Mouse (Mus musculus) heart, adult 2 months (tissue): ENCODE results near the gene Gm13277. TPM values are rescaled to one million over a fixed set of nuclear protein-coding genes. Genes with fewer than 3 reads are reported as not detected.
A peak's percentile ranks its signal among the peaks of the same experiment; 100 is the strongest.
"Not testable (repeated sequence)": the region's sequence is repeated elsewhere in the genome, so short reads cannot be mapped to it uniquely, and the experiment has no call there.

Experiments
- DNase-seq, 2 experiments: peaks; one replicate each; pipeline ENCODE4 v3.0.0; 2021
- H3K27ac ChIP-seq: fragments of 200-600 bp; 2 replicates; pipeline ENCODE4 v1.8.1; 2022
- H3K27me3 ChIP-seq: fragments of 200-500 bp; 2 replicates; pipeline ENCODE4 v1.6.1; 2012; ENCODE audit warnings: mild to moderate bottlenecking, low read length, inconsistent platforms, mixed read lengths; ENCODE audit not compliant: control insufficient read depth, insufficient read depth
- H3K36me3 ChIP-seq: fragments of 200-500 bp; 2 replicates; pipeline ENCODE4 v1.6.1; 2012; ENCODE audit warnings: low read length, inconsistent platforms; ENCODE audit not compliant: control insufficient read depth, insufficient read depth
- H3K4me1 ChIP-seq: fragments of 200-500 bp; 2 replicates; pipeline ENCODE4 v1.6.1; 2011; ENCODE audit warnings: low read length; ENCODE audit not compliant: control insufficient read depth, insufficient read depth
- H3K4me3 ChIP-seq: fragments of 200-600 bp; 2 replicates; pipeline ENCODE4 v1.8.1; 2022
- H3K79me2 ChIP-seq: fragments of 200-500 bp; replicated peaks from 2 replicates; pipeline ENCODE4 v1.6.1; 2012; ENCODE audit warnings: mild to moderate bottlenecking, inconsistent platforms, low read length, moderate library complexity, mixed read lengths; ENCODE audit not compliant: control insufficient read depth, insufficient read depth
- H3K9ac ChIP-seq: fragments of 200-500 bp; 2 replicates; pipeline ENCODE4 v1.6.1; 2012; ENCODE audit warnings: low read depth, mild to moderate bottlenecking, control low read depth, inconsistent platforms, low read length, mixed read lengths
- CTCF ChIP-seq: fragments of 200-600 bp; IDR thresholded peaks from 2 replicates; pipeline ENCODE4 v1.8.1; 2022; ENCODE audit warnings: antibody characterized with exemption, mild to moderate bottlenecking, moderate library complexity
- EP300 ChIP-seq: fragments of 200-500 bp; IDR thresholded peaks from 2 replicates; pipeline ENCODE4 v1.6.1; 2011; ENCODE audit warnings: low read depth, low read length, control low read depth; ENCODE audit not compliant: insufficient read depth
- POLR2A ChIP-seq: fragments of 200-500 bp; IDR thresholded peaks from 2 replicates; pipeline ENCODE4 v1.6.1; 2011; ENCODE audit warnings: mild to moderate bottlenecking, low read depth, low read length, control low read depth; ENCODE audit not compliant: insufficient read depth
- WGBS: fragments of 180-500 bp; shearing (Covaris S2); methylation state at CpG from one replicate; pipeline ENCODE4 v1.1.7; 2018; 5-methylcytosine and 5-hydroxymethylcytosine counted together
- intact Hi-C: fragments of 180-260 bp; cut with DNase I; formaldehyde crosslinking; loops from one replicate; pipeline ENCODE4 v1.15.1; 2025
- polyA plus RNA-seq: library from polyadenylated mRNA; depleted of rRNA; stranded (reverse); fragments of >200 nt; gene quantifications from 2 replicates; pipeline ENCODE4 v1.2.3, GENCODE M21; 2012
- total RNA-seq, 2 experiments: library from RNA; stranded (reverse); gene quantifications; 2 replicates each; pipeline ENCODE4 v1.2.3; 2021

Gm13277 gene
- total and polyA plus RNA-seq, 3 experiments, result not detected

GRCm38 (mm10) chr4:88761776-88762175, 26.7 kb upstream of the Gm13277 start:
- H3K4me3 ChIP-seq, H3K79me2 ChIP-seq, H3K27ac ChIP-seq, H3K4me1 ChIP-seq, H3K9ac ChIP-seq, intact Hi-C loops, H3K36me3 ChIP-seq, H3K27me3 ChIP-seq: not testable (repeated sequence)
- peak; percentile 31; the same call in 1 of the 2 replicates for TF ChIP-seq CTCF
- WGBS, result 67% methylated on average over 6 of the region's 8 CpGs
- DNase-seq, result peak; percentile 60 to 72

- 41% methylated on average over 9 of the region's 9 CpGs for WGBS
Measured at GRCm38 (mm10) chr4:88762341-88762740, 26.1 kb upstream of the Gm13277 start.

GRCm38 (mm10) chr4:88763384-88764018, 24.9 kb upstream of the Gm13277 start:
- H3K36me3 ChIP-seq, H3K4me1 ChIP-seq, H3K79me2 ChIP-seq, intact Hi-C loops, H3K9ac ChIP-seq, H3K27ac ChIP-seq, H3K27me3 ChIP-seq, H3K4me3 ChIP-seq: not testable (repeated sequence)
- peak; percentile 71; the same call in 1 of the 2 replicates for TF ChIP-seq POLR2A
- TF ChIP-seq EP300, result 0 out of 2 replicates have a peak, but pooled peaks have one; percentile 30
- peak; percentile 71 for TF ChIP-seq CTCF
- 4% methylated on average over 40 of the region's 42 CpGs for WGBS
- peak; percentile 72 to 81 for DNase-seq

More at GRCm38 (mm10) chr4:88762341-88762740, 26.1 kb upstream of the Gm13277 start:
- H3K27me3 ChIP-seq, H3K4me1 ChIP-seq, H3K27ac ChIP-seq, intact Hi-C loops, H3K4me3 ChIP-seq, H3K9ac ChIP-seq, H3K79me2 ChIP-seq, H3K36me3 ChIP-seq: not testable (repeated sequence)
- peak in 1 of 2 experiments; percentile 43 for DNase-seq

- H3K4me3 ChIP-seq, intact Hi-C loops, H3K36me3 ChIP-seq, H3K27me3 ChIP-seq, H3K79me2 ChIP-seq, H3K9ac ChIP-seq, DNase-seq, H3K27ac ChIP-seq, H3K4me1 ChIP-seq: not testable (repeated sequence)
- WGBS, result no CpG with 5 or more reads among the region's 32 CpGs
Measured at GRCm38 (mm10) chr4:88773534-88773933, 14.9 kb upstream of the Gm13277 start, which contains the start of gene Gm13290. Gene Gm13290, plus strand, starts transcription at chr4:88773834.

- H3K27ac ChIP-seq, DNase-seq, intact Hi-C loops, H3K27me3 ChIP-seq, H3K4me1 ChIP-seq, H3K79me2 ChIP-seq, H3K36me3 ChIP-seq, H3K4me3 ChIP-seq, H3K9ac ChIP-seq: not testable (repeated sequence)
- no CpG with 5 or more reads among the region's 29 CpGs for WGBS
Measured at GRCm38 (mm10) chr4:88776622-88777021, 11.8 kb upstream of the Gm13277 start, which contains the start of gene Gm13289. Gene Gm13289, plus strand, starts transcription at chr4:88776922.

GRCm38 (mm10) chr4:88779550-88779949, 8.9 kb upstream of the Gm13277 start, which contains the start of gene Gm13272:
Gene Gm13272, plus strand, starts transcription at chr4:88779850.
- DNase-seq, H3K27me3 ChIP-seq, intact Hi-C loops, H3K79me2 ChIP-seq, H3K4me1 ChIP-seq, H3K36me3 ChIP-seq, H3K4me3 ChIP-seq, H3K27ac ChIP-seq, H3K9ac ChIP-seq: not testable (repeated sequence)
- WGBS, result no CpG with 5 or more reads among the region's 29 CpGs

GRCm38 (mm10) chr4:88780320-88780719, 8.1 kb upstream of the Gm13277 start:
- H3K79me2 ChIP-seq, H3K4me1 ChIP-seq, H3K36me3 ChIP-seq, H3K4me3 ChIP-seq, H3K27ac ChIP-seq, H3K27me3 ChIP-seq, intact Hi-C loops, H3K9ac ChIP-seq: not testable (repeated sequence)
- 51% methylated on average over 16 of the region's 18 CpGs for WGBS
- peak in 1 of 2 experiments; percentile 13 for DNase-seq

GRCm38 (mm10) chr4:88781831-88782230, 6.6 kb upstream of the Gm13277 start, which contains the start of gene Ifnz:
Gene Ifnz, plus strand, starts transcription at chr4:88782131.
- H3K27ac ChIP-seq, intact Hi-C loops, H3K79me2 ChIP-seq, H3K27me3 ChIP-seq, DNase-seq, H3K36me3 ChIP-seq, H3K4me3 ChIP-seq, H3K4me1 ChIP-seq: not testable (repeated sequence)
- WGBS, result 16% methylated on average over 4 of the region's 7 CpGs
- peak within 1 kb of the TSS; percentile 60 for H3K9ac ChIP-seq
